Mouse (Mus musculus): ENCODE data around the gene Tmprss7.

DNA sequence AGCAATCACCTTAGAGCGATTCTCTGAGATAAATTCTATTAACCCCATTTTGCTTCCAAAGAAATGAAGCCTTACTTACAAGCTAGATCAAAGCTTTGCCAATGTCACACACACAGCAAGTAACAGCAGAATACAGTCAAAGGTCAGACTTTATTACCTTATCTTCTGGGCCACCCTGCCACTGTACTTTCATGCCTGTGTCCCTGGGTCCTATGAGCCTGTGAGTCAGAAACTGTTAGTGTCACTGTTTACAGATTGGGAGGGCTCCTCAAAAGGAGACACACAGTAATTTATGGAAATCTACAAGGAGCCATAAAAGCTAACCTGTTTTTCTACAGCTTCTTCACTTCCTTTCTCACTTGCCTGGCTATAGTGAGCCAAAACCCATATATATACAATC, 35.2 kb downstream of the Tmprss7 start:
- TF ChIP-seq CTCF (IDR thresholded peaks at IDR 0.05; ENCODE audit: control insufficient read depth, insufficient read depth, insufficient replicate concordance, low read depth, low read length) = no peak
- TF ChIP-seq POLR2A (IDR thresholded peaks at IDR 0.05; ENCODE audit: control insufficient read depth, low read depth, low read length) = no peak

All from testis, adult 2 months (tissue).